Mouse (Mus musculus) erythroblast, embryonic 14.5 days (primary cell): Measurements from ENCODE around the gene Gm44579.

ENCODE experiments used
- GATA1 ChIP-seq: IDR thresholded peaks from 2 replicates; pipeline ENCODE4 v1.6.1; 2012; ENCODE audit warnings: low read length, inconsistent platforms, mixed read lengths
- TAL1 ChIP-seq: IDR thresholded peaks from 3 replicates; pipeline ENCODE4 v1.6.1; 2012; ENCODE audit warnings: low read length, inconsistent platforms, mixed read lengths

- TF ChIP-seq TAL1 (no peak), GATA1 (no peak)
These were observed 43.5 kb downstream of the Gm44579 start for GRCm38 (mm10) chr15:98177320-98177719.
